Mouse (Mus musculus): ENCODE results near the gene Rnf207. TPM values are rescaled to one million over a fixed set of nuclear protein-coding genes. Genes with fewer than 3 reads are reported as not detected.

The Rnf207 gene
- polyA plus RNA-seq, 1 experiment from 2014 or later = 6.9 TPM

DNA sequence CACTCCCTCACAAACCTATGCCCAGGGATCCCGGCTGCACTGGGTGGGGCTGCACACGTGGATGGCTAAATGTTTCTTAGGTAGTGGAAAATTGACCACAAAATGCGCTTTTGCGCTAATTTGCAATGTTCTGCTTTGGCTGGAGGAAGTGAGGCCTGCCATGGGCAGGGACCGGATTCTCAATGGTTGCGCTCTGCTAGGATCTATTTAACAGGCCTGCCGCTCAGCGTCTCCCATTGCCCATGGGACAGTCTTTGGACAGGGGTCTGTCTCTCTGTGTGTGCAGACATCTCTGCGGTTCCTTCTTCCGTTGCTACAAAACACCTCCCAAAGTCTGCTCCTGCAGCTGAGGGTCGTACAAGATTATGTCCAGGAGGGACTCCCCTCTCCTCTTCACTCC is 27.8 kb downstream of the Rnf207 start:
- Histone ChIP-seq H3K4me2 (replicated peaks) (peak overlapping the region; percentile 59), H3K9ac (peak overlapping the region; percentile 53; the same call in 1 of the 2 replicates), H3K4me1 (replicated peaks; ENCODE audit: control insufficient read depth, insufficient read depth, low read length) (peaks cover 44% of the 10 kb centered on the region), H3K36me3 (replicated peaks; ENCODE audit: control insufficient read depth, insufficient read depth) (no peaks in the 10 kb centered on the region), H3K27ac (no peak overlapping the region), H3K9me3 (ENCODE audit: control insufficient read depth, low read length) (no peaks in the 10 kb centered on the region), H3K4me3 (replicated peaks; ENCODE audit: low read length) (peak overlapping the region; percentile 16; the same call in 1 of the 2 replicates), H3K27me3 (ENCODE audit: control insufficient read depth, insufficient read depth, low read length) (peaks cover 95% of the 10 kb centered on the region)
- no peak for DNase-seq (ENCODE audit: low spot score)
- no peak for ATAC-seq (ENCODE audit: low FRiP score)
- WGBS = 6% methylated on average over 11 of the region's 11 CpGs

DNA sequence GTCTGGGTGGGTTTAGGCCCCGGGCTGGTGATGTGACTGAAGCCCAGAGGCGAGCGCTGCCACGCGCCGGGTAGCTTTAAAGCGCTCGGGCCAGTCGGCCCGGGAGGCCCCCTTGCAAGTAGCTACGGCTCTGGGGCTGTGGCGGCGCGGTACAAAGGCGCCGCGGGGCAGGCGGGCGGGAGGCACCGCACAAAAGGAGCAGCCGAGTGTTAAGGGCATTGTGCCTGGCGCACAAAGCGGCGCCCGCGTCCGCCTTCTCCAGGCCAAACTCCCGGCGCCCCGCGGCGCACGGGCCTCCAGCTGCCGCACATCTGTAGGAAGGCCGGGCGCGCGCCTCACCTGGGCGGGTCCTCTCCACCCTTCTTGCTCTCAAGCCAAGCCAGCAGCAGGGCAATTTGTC is 28.4 kb downstream of the Rnf207 start:
- Histone ChIP-seq H3K4me3 (replicated peaks; ENCODE audit: low read length) (peak overlapping the region; percentile 16), H3K9me3 (ENCODE audit: control insufficient read depth, low read length) (no peaks in the 10 kb centered on the region), H3K27me3 (ENCODE audit: control insufficient read depth, insufficient read depth, low read length) (peaks cover 95% of the 10 kb centered on the region), H3K36me3 (replicated peaks; ENCODE audit: control insufficient read depth, insufficient read depth) (no peaks in the 10 kb centered on the region), H3K4me2 (replicated peaks) (peak overlapping the region; percentile 59), H3K9ac (peak overlapping the region; percentile 53), H3K27ac (no peak overlapping the region), H3K4me1 (replicated peaks; ENCODE audit: control insufficient read depth, insufficient read depth, low read length) (peaks cover 45% of the 10 kb centered on the region)
- under 1% methylated on average over 39 of the region's 39 CpGs for WGBS
- ATAC-seq (ENCODE audit: low FRiP score) (peak; percentile 36; the same call in 1 of the 2 replicates), DNase-seq (ENCODE audit: low spot score) (no peak)

DNA sequence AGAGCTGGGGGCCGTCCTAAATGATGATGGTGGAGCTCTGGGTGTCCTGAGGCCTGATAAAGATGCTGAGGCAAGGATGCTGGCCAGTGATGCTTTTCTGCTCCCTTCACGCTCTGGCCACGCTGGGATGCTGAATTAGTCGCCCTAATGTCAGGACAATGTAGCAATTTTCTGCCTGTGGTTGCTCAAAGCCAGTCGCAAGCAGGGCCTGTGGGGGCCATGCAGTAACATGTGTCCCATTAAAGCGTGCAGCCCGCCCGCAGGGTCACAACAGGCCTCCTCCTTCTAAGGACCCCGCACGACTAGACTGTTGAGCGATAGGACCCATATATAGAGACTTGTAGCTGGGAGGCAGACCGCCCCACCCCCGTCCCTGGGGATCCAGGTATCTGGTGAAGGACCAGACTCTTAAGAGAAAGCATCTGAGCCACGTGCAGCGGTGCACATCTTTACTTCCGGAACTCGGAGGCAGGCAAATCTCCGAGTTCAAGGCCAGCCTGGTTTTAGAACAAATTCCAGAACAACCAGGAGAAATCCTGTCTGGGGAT is 30.3 kb downstream of the Rnf207 start:
- H3K9me3 ChIP-seq (ENCODE audit: control insufficient read depth, low read length) = no peaks in the 10 kb centered on the region
- H3K36me3 ChIP-seq (replicated peaks; ENCODE audit: control insufficient read depth, insufficient read depth) = no peaks in the 10 kb centered on the region
- WGBS = 28% methylated on average over 18 of the region's 18 CpGs
- H3K4me1 ChIP-seq (replicated peaks; ENCODE audit: control insufficient read depth, insufficient read depth, low read length) = peaks cover 46% of the 10 kb centered on the region
- ATAC-seq (ENCODE audit: low FRiP score) (no peak), DNase-seq (ENCODE audit: low spot score) (no peak)
- H3K4me2 ChIP-seq (replicated peaks) = no peak overlapping the region
- H3K27me3 ChIP-seq (ENCODE audit: control insufficient read depth, insufficient read depth, low read length) = peaks cover 95% of the 10 kb centered on the region
- H3K27ac ChIP-seq = no peak overlapping the region
- no peak overlapping the region for H3K9ac ChIP-seq
- no peak overlapping the region for H3K4me3 ChIP-seq (replicated peaks; ENCODE audit: low read length)

DNA sequence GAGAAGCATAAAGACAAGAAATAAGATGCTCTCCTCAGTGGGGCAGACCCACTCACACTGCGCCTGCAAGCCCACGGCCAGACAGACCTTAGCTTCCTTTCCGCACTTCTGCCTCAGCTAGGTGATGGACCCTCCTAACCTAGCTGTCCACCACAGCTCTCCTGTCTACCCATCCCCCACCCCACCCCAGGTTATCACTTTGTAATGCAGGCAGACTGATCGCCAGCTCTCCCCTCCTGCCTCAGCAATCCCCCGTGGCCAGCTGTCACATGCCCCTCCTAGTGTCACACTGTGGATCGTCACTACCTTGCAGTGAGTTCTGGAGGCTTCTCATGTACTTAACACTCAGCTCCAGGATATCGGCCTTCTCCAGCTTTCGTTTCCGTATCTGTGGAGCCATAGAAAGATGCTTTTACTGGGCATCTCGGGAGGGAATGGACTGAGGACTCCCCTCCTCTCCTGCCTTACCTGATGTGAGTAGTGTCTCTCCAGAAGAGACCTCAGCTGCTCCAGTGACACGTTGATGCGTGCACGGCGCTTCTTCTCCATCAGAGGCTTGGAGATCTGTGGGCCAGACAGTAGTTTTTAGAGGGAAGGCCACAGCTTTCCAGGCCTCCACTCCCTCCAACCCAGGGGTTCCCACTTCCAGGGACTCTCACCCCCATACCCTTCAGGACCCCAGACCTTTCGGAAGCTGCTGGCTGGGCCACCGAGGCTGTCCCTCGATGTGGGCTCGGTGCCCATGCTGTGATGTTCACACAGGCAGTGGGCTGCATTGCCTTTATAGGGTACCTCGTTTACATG is 31.3 kb downstream of the Rnf207 start:
- Histone ChIP-seq H3K36me3 (replicated peaks; ENCODE audit: control insufficient read depth, insufficient read depth) (no peaks in the 10 kb centered on the region), H3K4me1 (replicated peaks; ENCODE audit: control insufficient read depth, insufficient read depth, low read length) (peaks cover 42% of the 10 kb centered on the region), H3K27me3 (ENCODE audit: control insufficient read depth, insufficient read depth, low read length) (peaks cover 95% of the 10 kb centered on the region), H3K27ac (no peak overlapping the region), H3K9ac (0 out of 2 replicates have a peak overlapping the region, but pooled peaks have one; percentile 62), H3K4me2 (replicated peaks) (peak overlapping the region; percentile 70), H3K4me3 (replicated peaks; ENCODE audit: low read length) (peak overlapping the region; percentile 35; the same call in 1 of the 2 replicates), H3K9me3 (ENCODE audit: control insufficient read depth, low read length) (no peaks in the 10 kb centered on the region)
- ATAC-seq (ENCODE audit: low FRiP score) = no peak
- WGBS = 5% methylated on average over 19 of the region's 19 CpGs
- no peak for DNase-seq (ENCODE audit: low spot score)

DNA sequence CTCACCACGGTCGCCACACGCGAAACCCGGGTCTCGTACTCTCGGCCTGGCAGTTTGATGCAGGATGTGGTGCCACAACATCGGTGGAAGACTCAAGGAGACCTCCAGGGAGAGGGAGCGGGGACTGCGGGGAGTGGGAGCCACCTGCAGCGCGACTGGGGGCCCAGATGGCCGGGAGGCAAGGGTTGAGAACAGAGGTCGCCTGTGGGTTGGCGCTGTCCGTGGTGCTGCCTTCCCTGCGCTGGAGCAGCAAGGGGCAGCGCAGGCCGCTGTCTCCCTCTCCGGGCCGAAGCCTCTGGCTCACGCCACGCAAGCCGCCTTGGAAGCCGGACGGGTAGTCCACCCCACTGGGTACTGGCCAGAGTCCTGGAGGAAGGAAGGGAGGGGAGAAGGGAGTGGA is 31.9 kb downstream of the Rnf207 start:
- H3K36me3 ChIP-seq (replicated peaks; ENCODE audit: control insufficient read depth, insufficient read depth) = no peaks in the 10 kb centered on the region
- peaks cover 38% of the 10 kb centered on the region for H3K4me1 ChIP-seq (replicated peaks; ENCODE audit: control insufficient read depth, insufficient read depth, low read length)
- ATAC-seq (ENCODE audit: low FRiP score) = no peak
- no peak for DNase-seq (ENCODE audit: low spot score)
- H3K27me3 ChIP-seq (ENCODE audit: control insufficient read depth, insufficient read depth, low read length) = peaks cover 95% of the 10 kb centered on the region
- peak overlapping the region; percentile 70 for H3K4me2 ChIP-seq (replicated peaks)
- WGBS = 2% methylated on average over 26 of the region's 26 CpGs
- peak overlapping the region; percentile 62; the same call in 1 of the 2 replicates for H3K9ac ChIP-seq
- no peak overlapping the region for H3K27ac ChIP-seq
- H3K9me3 ChIP-seq (ENCODE audit: control insufficient read depth, low read length) = no peaks in the 10 kb centered on the region
- peak overlapping the region; percentile 35 for H3K4me3 ChIP-seq (replicated peaks; ENCODE audit: low read length)

DNA sequence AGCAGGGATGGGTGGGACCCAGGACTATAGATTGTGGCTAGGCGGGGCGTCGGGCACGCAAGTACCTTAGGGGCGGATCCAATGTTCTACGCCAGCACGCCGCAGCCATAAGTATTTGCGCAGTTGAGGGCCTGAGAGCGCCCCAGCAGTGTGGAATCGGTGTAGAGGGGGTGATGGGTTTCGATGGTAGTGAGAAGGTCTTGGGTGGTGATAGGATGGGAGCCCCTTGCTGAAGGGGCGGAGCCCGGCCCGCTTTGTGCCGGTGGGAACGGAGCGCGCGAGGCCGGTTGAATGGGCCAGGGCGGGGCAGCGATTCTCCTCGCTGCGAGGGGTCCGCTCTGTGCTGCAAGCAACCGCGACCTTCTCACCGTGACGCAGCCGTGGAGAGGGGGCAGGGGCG is 32.6 kb downstream of the Rnf207 start:
- H3K27me3 ChIP-seq (ENCODE audit: control insufficient read depth, insufficient read depth, low read length) = peaks cover 95% of the 10 kb centered on the region
- H3K9ac ChIP-seq = peak overlapping the region; percentile 62
- H3K4me3 ChIP-seq (replicated peaks; ENCODE audit: low read length) = peak overlapping the region; percentile 35
- no peaks in the 10 kb centered on the region for H3K9me3 ChIP-seq (ENCODE audit: control insufficient read depth, low read length)
- under 1% methylated on average over 30 of the region's 32 CpGs for WGBS
- no peak overlapping the region for H3K27ac ChIP-seq
- no peak for DNase-seq (ENCODE audit: low spot score)
- peak; percentile 17; the same call in 1 of the 2 replicates for ATAC-seq (ENCODE audit: low FRiP score)
- H3K36me3 ChIP-seq (replicated peaks; ENCODE audit: control insufficient read depth, insufficient read depth) = no peaks in the 10 kb centered on the region
- H3K4me2 ChIP-seq (replicated peaks) = peak overlapping the region; percentile 70
- peaks cover 33% of the 10 kb centered on the region for H3K4me1 ChIP-seq (replicated peaks; ENCODE audit: control insufficient read depth, insufficient read depth, low read length)

DNA sequence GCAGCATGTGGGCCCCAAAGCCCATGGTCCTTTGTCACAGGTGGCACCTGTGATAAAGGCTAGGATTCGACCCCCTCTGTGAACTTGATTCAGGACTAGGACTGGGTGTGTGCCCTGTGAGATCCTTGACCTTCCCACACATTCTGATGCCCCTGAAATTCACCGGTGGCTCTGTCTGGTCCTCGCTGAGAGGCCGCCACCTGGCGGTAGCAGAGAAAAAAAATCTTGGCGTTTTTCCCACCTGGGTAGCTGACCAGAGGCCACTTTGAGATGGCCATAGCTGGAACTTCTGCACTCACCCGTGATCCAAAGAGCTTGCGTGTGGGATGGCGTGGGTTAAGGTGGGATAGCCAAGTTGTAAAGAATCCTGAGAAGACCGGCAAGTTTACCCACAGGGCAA is 33.3 kb downstream of the Rnf207 start:
- H3K9ac ChIP-seq = no peak overlapping the region
- H3K9me3 ChIP-seq (ENCODE audit: control insufficient read depth, low read length) = no peaks in the 10 kb centered on the region

DNA sequence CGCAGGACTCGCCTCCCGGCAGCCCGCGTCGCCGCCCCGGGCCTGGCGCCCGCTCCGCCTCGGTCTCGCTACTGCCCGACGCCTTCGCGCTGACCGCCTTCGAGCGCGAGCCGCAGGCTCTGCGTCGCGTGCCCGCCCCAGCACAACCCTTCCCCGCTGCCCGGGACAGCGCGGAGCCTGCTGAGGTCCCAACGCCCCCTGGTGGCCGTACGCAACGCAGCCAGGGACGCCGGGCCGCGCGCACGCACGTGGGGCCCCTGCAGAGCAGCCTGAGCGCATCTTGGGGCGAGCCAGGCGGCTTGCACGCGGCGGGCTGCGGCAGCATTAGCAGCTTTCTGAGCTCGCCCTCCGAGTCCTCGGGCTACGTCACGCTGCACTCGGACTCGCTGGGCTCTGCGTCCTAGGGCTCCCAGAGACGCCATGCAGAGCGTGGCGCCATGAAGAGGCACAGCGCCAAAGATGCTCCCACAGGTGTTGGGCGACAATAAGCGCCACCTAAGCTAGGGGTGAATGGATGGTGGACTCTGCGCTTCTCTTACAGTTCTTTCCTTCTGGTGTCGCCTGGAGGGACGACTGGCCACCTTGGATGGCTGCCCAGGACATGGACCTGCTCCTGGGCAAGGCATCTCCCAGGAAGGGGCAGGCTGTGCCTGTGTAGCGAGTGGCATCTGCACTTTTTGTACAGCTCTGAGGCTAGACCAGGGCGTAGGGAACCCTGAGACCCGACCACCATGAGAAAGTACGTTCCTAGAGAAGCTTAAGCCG is 35.4 kb downstream of the Rnf207 start:
- peak overlapping the region; percentile 12; the same call in 1 of the 2 replicates for H3K9ac ChIP-seq
- no peaks in the 10 kb centered on the region for H3K9me3 ChIP-seq (ENCODE audit: control insufficient read depth, low read length)
- DNase-seq (ENCODE audit: low spot score) = peak; percentile 80
- peak; percentile 79 for ATAC-seq (ENCODE audit: low FRiP score)
- peaks cover 99% of the 10 kb centered on the region for H3K27me3 ChIP-seq (ENCODE audit: control insufficient read depth, insufficient read depth, low read length)
- H3K4me1 ChIP-seq (replicated peaks; ENCODE audit: control insufficient read depth, insufficient read depth, low read length) = peaks cover 18% of the 10 kb centered on the region
- H3K4me3 ChIP-seq (replicated peaks; ENCODE audit: low read length) = peak overlapping the region; percentile 31
- H3K4me2 ChIP-seq (replicated peaks) = peak overlapping the region; percentile 52
- WGBS = 6% methylated on average over 62 of the region's 70 CpGs
- peaks cover 15% of the 10 kb centered on the region; the same call in 1 of the 2 replicates for H3K36me3 ChIP-seq (replicated peaks; ENCODE audit: control insufficient read depth, insufficient read depth)
- no peak overlapping the region for H3K27ac ChIP-seq

More for the DNA sequence above, 33.3 kb downstream of the Rnf207 start:
- peaks cover 4% of the 10 kb centered on the region; the same call in 1 of the 2 replicates for H3K36me3 ChIP-seq (replicated peaks; ENCODE audit: control insufficient read depth, insufficient read depth)
- H3K4me3 ChIP-seq (replicated peaks; ENCODE audit: low read length) = no peak overlapping the region
- ATAC-seq (ENCODE audit: low FRiP score) = no peak
- peaks cover 26% of the 10 kb centered on the region for H3K4me1 ChIP-seq (replicated peaks; ENCODE audit: control insufficient read depth, insufficient read depth, low read length)
- no peak overlapping the region for H3K4me2 ChIP-seq (replicated peaks)
- H3K27ac ChIP-seq = no peak overlapping the region
- peaks cover 95% of the 10 kb centered on the region for H3K27me3 ChIP-seq (ENCODE audit: control insufficient read depth, insufficient read depth, low read length)
- 2% methylated on average over 10 of the region's 10 CpGs for WGBS
- DNase-seq (ENCODE audit: low spot score) = peak; percentile 78

DNA sequence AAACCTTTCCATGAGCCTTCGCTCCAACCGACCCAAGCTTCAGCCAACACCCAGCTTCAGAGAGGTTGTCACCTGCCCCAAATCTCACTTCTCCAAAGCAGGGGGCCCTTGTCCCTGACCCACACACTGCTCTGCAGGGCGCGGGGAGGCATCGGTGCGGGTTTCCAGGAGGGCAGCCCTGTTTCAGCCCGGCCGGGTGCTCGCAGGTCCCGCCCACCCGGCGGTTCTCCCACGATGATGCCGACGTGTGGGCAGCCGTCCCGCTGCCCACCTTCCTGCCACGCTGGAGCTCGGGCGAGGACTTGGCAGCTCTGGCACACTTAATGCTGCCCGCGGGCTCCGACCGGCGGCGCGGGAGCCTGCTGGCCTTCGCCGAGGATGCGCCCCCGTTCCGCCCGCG is 36.1 kb downstream of the Rnf207 start:
- peaks cover 96% of the 10 kb centered on the region for H3K27me3 ChIP-seq (ENCODE audit: control insufficient read depth, insufficient read depth, low read length)
- H3K9me3 ChIP-seq (ENCODE audit: control insufficient read depth, low read length) = no peaks in the 10 kb centered on the region
- H3K4me2 ChIP-seq (replicated peaks) = peak overlapping the region; percentile 52
- 0 out of 2 replicates have a peak overlapping the region, but pooled peaks have one; percentile 12 for H3K9ac ChIP-seq
- H3K36me3 ChIP-seq (replicated peaks; ENCODE audit: control insufficient read depth, insufficient read depth) = peaks cover 15% of the 10 kb centered on the region; the same call in 1 of the 2 replicates
- ATAC-seq (ENCODE audit: low FRiP score) = no peak
- peaks cover 18% of the 10 kb centered on the region for H3K4me1 ChIP-seq (replicated peaks; ENCODE audit: control insufficient read depth, insufficient read depth, low read length)
- H3K27ac ChIP-seq = no peak overlapping the region
- H3K4me3 ChIP-seq (replicated peaks; ENCODE audit: low read length) = peak overlapping the region; percentile 31
- WGBS = 20% methylated on average over 30 of the region's 34 CpGs
- no peak for DNase-seq (ENCODE audit: low spot score)

Data from hindbrain, embryonic 14.5 days (tissue).